Mouse (Mus musculus) brown adipose tissue, adult 24 weeks (tissue): Measurements from ENCODE around the gene Gm21773. TPM values are rescaled to one million over a fixed set of nuclear protein-coding genes. Genes with fewer than 3 reads are reported as not detected.
"Not testable (repeated sequence)": the region's sequence is repeated elsewhere in the genome, so short reads cannot be mapped to it uniquely, and the experiment has no call there.

Source experiments
- H3K27ac ChIP-seq: fragments of 200-500 bp; replicated peaks from 2 replicates; pipeline ENCODE4 v1.5.1; 2012; ENCODE audit warnings: low read depth, mild to moderate bottlenecking, low read length
- H3K4me1 ChIP-seq: fragments of 200-500 bp; 2 replicates; pipeline ENCODE4 v1.6.1; 2012; ENCODE audit warnings: low read length, mixed read lengths; ENCODE audit not compliant: control insufficient read depth, insufficient read depth, insufficient read length
- H3K4me3 ChIP-seq: fragments of 200-500 bp; 2 replicates; pipeline ENCODE4 v1.5.1; 2012; ENCODE audit warnings: low read depth, mild to moderate bottlenecking, low read length, moderate library complexity; ENCODE audit not compliant: insufficient read depth
- polyA plus RNA-seq: library from polyadenylated mRNA; stranded (reverse); fragments of >200 nt; gene quantifications from 2 replicates; pipeline ENCODE4 v1.2.4, GENCODE M21; 2012; ENCODE audit not compliant: missing spikeins, insufficient read depth, insufficient read length

Gene Gm21773
- not detected in 2 replicates for polyA plus RNA-seq

- not testable (repeated sequence) for H3K4me1 ChIP-seq, H3K4me3 ChIP-seq, H3K27ac ChIP-seq
Observed at GRCm38 (mm10) chrY:25309260-25309659, at the start of gene Gm21773. Gm21773 (minus strand) TSS chrY:25309360.
